Mouse (Mus musculus): Measurements from ENCODE around the gene Efcab9. TPM values are rescaled to one million over a fixed set of nuclear protein-coding genes. Genes with fewer than 3 reads are reported as not detected.

The Efcab9 gene
- polyA plus RNA-seq, 1 experiment from 2014 or later, result not detected

- Histone ChIP-seq H3K9me3 (no peaks in the 10 kb centered on the region), H3K27ac (replicated peaks) (peak overlapping the region; percentile 46; the same call in 1 of the 2 replicates), H3K36me3 (replicated peaks) (no peaks in the 10 kb centered on the region), H3K27me3 (replicated peaks; ENCODE audit: low read depth, poor library complexity, severe bottlenecking) (no peaks in the 10 kb centered on the region), H3K4me3 (no peak overlapping the region), H3K4me1 (peaks cover 57% of the 10 kb centered on the region)
- 70% methylated on average over 14 of the region's 14 CpGs for WGBS
- DNase-seq (ENCODE audit: low spot score), result no peak
Measured at GRCm38 (mm10) chr11:32553311-32554140, 21.6 kb upstream of the Efcab9 start.

DNA sequence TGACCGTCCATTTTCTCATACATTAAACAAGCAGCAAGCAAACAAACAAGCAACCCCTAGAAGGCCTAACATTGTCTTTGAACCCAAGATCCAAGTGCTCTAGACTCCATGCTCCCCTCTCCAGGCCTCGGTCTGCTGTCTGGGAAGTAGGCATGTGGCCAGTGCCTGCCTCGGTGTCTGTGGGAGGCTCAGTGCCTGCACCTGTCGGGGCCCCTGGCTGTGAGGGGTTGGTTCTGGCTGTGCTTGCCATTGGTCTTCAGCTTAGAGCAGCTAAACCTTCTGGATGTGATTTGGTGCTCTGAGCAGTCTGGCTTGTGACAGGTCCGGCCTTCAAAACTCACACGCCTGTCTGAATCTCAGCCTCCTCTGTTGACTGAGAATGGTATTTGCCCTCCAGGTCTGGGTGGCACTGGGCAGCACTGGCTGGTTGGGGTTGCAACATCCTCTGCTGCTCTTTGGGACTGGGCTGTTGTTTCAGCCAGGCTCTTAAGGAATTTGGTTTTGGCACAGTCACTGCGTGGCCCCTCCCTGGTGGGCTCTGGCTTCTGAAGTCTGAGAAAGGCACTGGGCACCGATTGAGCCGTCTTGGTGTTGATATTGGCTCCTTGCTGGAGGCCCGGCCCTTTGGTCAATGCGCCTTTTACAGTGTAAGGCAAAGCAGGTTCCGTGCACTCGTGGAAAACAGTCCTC, 20.7 kb upstream of the Efcab9 start:
- Histone ChIP-seq H3K27me3 (replicated peaks; ENCODE audit: low read depth, poor library complexity, severe bottlenecking) (no peaks in the 10 kb centered on the region), H3K27ac (replicated peaks) (peak overlapping the region; percentile 31), H3K36me3 (replicated peaks) (no peaks in the 10 kb centered on the region), H3K4me1 (peaks cover 60% of the 10 kb centered on the region), H3K4me3 (no peak overlapping the region), H3K9me3 (no peaks in the 10 kb centered on the region)
- no peak for DNase-seq (ENCODE audit: low spot score)
- 70% methylated on average over 13 of the region's 13 CpGs for WGBS

- H3K27ac ChIP-seq (replicated peaks), result peak overlapping the region; percentile 31; the same call in 1 of the 2 replicates
Measured at GRCm38 (mm10) chr11:32551579-32552297, 19.9 kb upstream of the Efcab9 start.

DNA sequence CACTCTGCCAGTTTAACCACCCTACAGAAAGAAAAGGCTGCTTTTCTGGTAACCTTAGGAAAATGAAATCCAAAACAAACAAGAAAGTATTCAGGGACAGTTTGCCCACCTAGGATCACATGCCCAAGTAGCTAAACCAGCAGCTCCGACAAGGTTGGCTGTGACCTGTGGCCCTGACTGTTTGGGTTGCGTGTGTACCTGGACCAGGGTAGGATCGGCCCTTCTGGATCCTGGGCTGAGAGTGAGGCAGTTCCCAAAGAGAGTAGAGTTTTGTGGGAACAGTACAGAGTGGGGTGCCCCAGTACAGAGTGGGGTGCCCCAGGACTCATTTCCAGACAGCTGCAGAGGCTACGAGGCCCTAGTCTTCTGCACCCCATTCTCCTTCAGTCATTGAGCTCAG, 19.2 kb upstream of the Efcab9 start:
- WGBS, result 88% methylated on average over 4 of the region's 4 CpGs
- no peaks in the 10 kb centered on the region for H3K27me3 ChIP-seq (replicated peaks; ENCODE audit: low read depth, poor library complexity, severe bottlenecking)
- no peak overlapping the region for H3K4me3 ChIP-seq
- DNase-seq (ENCODE audit: low spot score), result no peak
- H3K36me3 ChIP-seq (replicated peaks), result no peaks in the 10 kb centered on the region
- H3K4me1 ChIP-seq, result peaks cover 59% of the 10 kb centered on the region
- no peaks in the 10 kb centered on the region for H3K9me3 ChIP-seq
- H3K27ac ChIP-seq (replicated peaks), result no peak overlapping the region; the same call in 1 of the 2 replicates

More at GRCm38 (mm10) chr11:32551579-32552297, 19.9 kb upstream of the Efcab9 start:
- H3K9me3 ChIP-seq, result no peaks in the 10 kb centered on the region
- no peaks in the 10 kb centered on the region for H3K36me3 ChIP-seq (replicated peaks)
- no peaks in the 10 kb centered on the region for H3K27me3 ChIP-seq (replicated peaks; ENCODE audit: low read depth, poor library complexity, severe bottlenecking)
- no peak for DNase-seq (ENCODE audit: low spot score)
- 55% methylated on average over 12 of the region's 12 CpGs for WGBS
- peaks cover 63% of the 10 kb centered on the region for H3K4me1 ChIP-seq
- H3K4me3 ChIP-seq, result no peak overlapping the region

GRCm38 (mm10) chr11:32550102-32550501, 18.2 kb upstream of the Efcab9 start:
- WGBS, result 58% methylated on average over 4 of the region's 4 CpGs
- DNase-seq (ENCODE audit: low spot score), result no peak
- no peaks in the 10 kb centered on the region for H3K36me3 ChIP-seq (replicated peaks)
- no peaks in the 10 kb centered on the region for H3K9me3 ChIP-seq
- H3K4me1 ChIP-seq, result peaks cover 59% of the 10 kb centered on the region
- no peak overlapping the region; the same call in 1 of the 2 replicates for H3K27ac ChIP-seq (replicated peaks)
- no peaks in the 10 kb centered on the region for H3K27me3 ChIP-seq (replicated peaks; ENCODE audit: low read depth, poor library complexity, severe bottlenecking)
- H3K4me3 ChIP-seq, result no peak overlapping the region

- Histone ChIP-seq H3K36me3 (replicated peaks) (no peaks in the 10 kb centered on the region), H3K27ac (replicated peaks) (peak overlapping the region; percentile 54), H3K9me3 (no peaks in the 10 kb centered on the region), H3K27me3 (replicated peaks; ENCODE audit: low read depth, poor library complexity, severe bottlenecking) (no peaks in the 10 kb centered on the region), H3K4me1 (peaks cover 56% of the 10 kb centered on the region), H3K4me3 (no peak overlapping the region)
- WGBS, result 72% methylated on average over 6 of the region's 6 CpGs
- no peak for DNase-seq (ENCODE audit: low spot score)
Measured at GRCm38 (mm10) chr11:32549236-32549635, 17.4 kb upstream of the Efcab9 start.

DNA sequence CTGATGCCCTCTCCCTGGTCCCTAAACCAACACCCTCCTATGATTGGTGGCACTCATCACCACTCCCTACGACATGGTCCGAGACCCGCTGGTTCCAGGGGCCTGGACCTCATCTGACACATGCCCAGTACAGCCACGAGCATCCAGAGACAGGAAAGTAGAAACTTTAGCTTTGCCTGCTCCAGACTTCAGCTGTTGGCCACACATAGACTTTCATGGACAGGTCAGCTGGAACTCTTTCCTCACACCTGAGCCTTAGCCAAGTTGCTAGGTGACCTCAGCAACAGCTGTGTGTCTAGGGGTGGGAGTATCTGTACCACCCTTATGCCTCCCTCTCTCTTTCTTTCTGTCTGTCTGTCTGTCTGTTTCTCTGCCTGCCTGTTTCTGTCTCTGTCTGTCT, 16.4 kb upstream of the Efcab9 start:
- Histone ChIP-seq H3K9me3 (no peaks in the 10 kb centered on the region), H3K4me1 (peaks cover 50% of the 10 kb centered on the region), H3K36me3 (replicated peaks) (no peaks in the 10 kb centered on the region), H3K27ac (replicated peaks) (0 out of 2 replicates have a peak overlapping the region, but pooled peaks have one; percentile 31), H3K27me3 (replicated peaks; ENCODE audit: low read depth, poor library complexity, severe bottlenecking) (no peaks in the 10 kb centered on the region), H3K4me3 (no peak overlapping the region)
- 86% methylated on average over 4 of the region's 4 CpGs for WGBS
- DNase-seq (ENCODE audit: low spot score), result no peak

DNA sequence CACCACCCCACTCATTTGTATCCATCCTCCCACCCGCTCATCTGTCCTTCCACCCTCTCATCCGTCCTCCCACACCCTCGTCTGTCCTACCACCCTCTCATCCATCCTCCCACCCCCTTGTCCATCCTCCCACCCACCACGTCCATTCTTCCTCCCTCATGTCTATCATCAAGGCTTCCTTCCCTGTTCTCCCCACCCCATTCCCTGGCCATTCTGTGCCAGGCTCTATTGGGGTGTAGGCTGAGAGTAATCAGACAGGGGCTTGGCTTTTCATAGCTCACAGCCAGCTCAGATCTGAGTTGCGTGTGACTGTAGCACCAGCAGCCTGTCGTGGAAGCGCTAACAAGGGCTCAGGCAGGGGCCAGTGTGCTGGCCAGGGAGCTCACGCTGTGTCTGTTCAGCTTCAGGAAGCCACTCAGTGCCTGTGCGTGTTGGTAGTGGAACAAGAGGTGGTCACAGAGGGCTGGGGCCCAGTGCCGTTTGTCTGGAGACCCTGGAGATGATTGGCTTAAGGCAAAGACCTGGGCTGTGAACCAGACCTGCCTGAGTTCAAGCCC, 15.6 kb upstream of the Efcab9 start:
- 0 out of 2 replicates have a peak overlapping the region, but pooled peaks have one; percentile 31 for H3K27ac ChIP-seq (replicated peaks)
- no peak overlapping the region for H3K4me3 ChIP-seq
- no peaks in the 10 kb centered on the region for H3K36me3 ChIP-seq (replicated peaks)
- peaks cover 49% of the 10 kb centered on the region for H3K4me1 ChIP-seq
- H3K9me3 ChIP-seq, result no peaks in the 10 kb centered on the region
- no peak for DNase-seq (ENCODE audit: low spot score)
- H3K27me3 ChIP-seq (replicated peaks; ENCODE audit: low read depth, poor library complexity, severe bottlenecking), result no peaks in the 10 kb centered on the region
- WGBS, result 83% methylated on average over 10 of the region's 10 CpGs

- no peak for DNase-seq (ENCODE audit: low spot score)
- Histone ChIP-seq H3K4me3 (no peak overlapping the region), H3K9me3 (no peaks in the 10 kb centered on the region), H3K27me3 (replicated peaks; ENCODE audit: low read depth, poor library complexity, severe bottlenecking) (no peaks in the 10 kb centered on the region), H3K4me1 (peaks cover 42% of the 10 kb centered on the region), H3K27ac (replicated peaks) (peak overlapping the region; percentile 19; the same call in 1 of the 2 replicates), H3K36me3 (replicated peaks) (no peaks in the 10 kb centered on the region)
- 92% methylated on average over 5 of the region's 5 CpGs for WGBS
Measured at GRCm38 (mm10) chr11:32546483-32546882, 14.6 kb upstream of the Efcab9 start.

GRCm38 (mm10) chr11:32545605-32546004, 13.7 kb upstream of the Efcab9 start:
- H3K27me3 ChIP-seq (replicated peaks; ENCODE audit: low read depth, poor library complexity, severe bottlenecking), result no peaks in the 10 kb centered on the region
- 77% methylated on average over 12 of the region's 12 CpGs for WGBS
- H3K27ac ChIP-seq (replicated peaks), result no peak overlapping the region
- peaks cover 39% of the 10 kb centered on the region for H3K4me1 ChIP-seq
- no peaks in the 10 kb centered on the region for H3K36me3 ChIP-seq (replicated peaks)
- no peak overlapping the region for H3K4me3 ChIP-seq
- DNase-seq (ENCODE audit: low spot score), result no peak
- H3K9me3 ChIP-seq, result no peaks in the 10 kb centered on the region

DNA sequence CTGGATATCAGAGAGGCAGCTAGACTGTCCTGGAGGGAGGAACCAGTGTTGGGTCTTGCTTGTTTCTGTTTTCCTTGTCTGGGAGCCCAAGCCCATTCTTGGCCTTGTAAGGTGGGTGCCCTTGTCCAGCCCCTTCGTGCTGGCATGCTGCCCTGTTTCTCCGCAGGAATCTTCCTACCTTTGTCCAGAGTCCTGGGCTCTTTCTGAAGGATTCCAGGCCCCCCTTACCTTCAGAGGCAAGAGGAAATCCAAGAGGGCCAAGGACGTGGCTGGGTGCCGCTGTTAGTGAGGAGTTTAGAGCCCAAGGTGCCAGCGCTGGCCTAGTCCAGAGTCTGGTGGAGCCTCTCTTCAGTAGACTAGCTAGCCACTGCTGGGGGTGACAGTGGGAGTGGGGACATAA, 12.6 kb upstream of the Efcab9 start:
- H3K9me3 ChIP-seq, result no peaks in the 10 kb centered on the region
- WGBS, result 89% methylated on average over 5 of the region's 5 CpGs
- no peaks in the 10 kb centered on the region for H3K36me3 ChIP-seq (replicated peaks)
- no peaks in the 10 kb centered on the region for H3K27me3 ChIP-seq (replicated peaks; ENCODE audit: low read depth, poor library complexity, severe bottlenecking)
- H3K4me3 ChIP-seq, result no peak overlapping the region
- no peak overlapping the region for H3K27ac ChIP-seq (replicated peaks)
- no peak for DNase-seq (ENCODE audit: low spot score)
- peaks cover 35% of the 10 kb centered on the region for H3K4me1 ChIP-seq

DNA sequence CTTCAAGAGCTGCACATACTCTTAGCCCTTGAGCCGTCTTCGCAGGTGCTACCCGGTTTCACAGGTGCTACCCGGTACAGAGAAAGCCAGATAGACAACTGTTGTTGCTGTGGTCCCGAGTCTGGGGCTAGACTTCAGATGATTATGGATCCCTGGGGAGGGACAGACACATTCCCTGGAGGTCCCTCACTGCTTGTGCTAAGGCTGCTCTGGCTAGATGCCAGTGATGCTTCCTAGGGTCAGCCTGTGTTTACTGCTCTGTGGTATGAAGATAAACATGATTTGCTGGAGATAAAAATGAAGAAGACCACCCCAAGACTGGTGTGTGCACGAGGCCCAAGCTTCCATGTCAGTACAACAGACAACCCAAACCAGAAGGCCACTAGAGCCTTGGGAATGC, 12.2 kb upstream of the Efcab9 start:
- no peaks in the 10 kb centered on the region for H3K27me3 ChIP-seq (replicated peaks; ENCODE audit: low read depth, poor library complexity, severe bottlenecking)
- peaks cover 31% of the 10 kb centered on the region for H3K4me1 ChIP-seq
- H3K9me3 ChIP-seq, result no peaks in the 10 kb centered on the region
- WGBS, result 87% methylated on average over 6 of the region's 6 CpGs
- DNase-seq (ENCODE audit: low spot score), result no peak
- H3K4me3 ChIP-seq, result no peak overlapping the region
- H3K36me3 ChIP-seq (replicated peaks), result no peaks in the 10 kb centered on the region
- no peak overlapping the region for H3K27ac ChIP-seq (replicated peaks)

All from embryonic facial prominence, embryonic 10.5 days (tissue).